Mouse (Mus musculus) right cerebral cortex, adult 18-20 months (tissue): ENCODE data around the gene Gm9611.
"Not testable (repeated sequence)": the region's sequence is repeated elsewhere in the genome, so short reads cannot be mapped to it uniquely, and the experiment has no call there.

Source experiments
- DNase-seq: peaks from one replicate; pipeline ENCODE4 v3.0.0; 2022; ENCODE audit warnings: mixed read lengths

Gene Gm9611

DNA sequence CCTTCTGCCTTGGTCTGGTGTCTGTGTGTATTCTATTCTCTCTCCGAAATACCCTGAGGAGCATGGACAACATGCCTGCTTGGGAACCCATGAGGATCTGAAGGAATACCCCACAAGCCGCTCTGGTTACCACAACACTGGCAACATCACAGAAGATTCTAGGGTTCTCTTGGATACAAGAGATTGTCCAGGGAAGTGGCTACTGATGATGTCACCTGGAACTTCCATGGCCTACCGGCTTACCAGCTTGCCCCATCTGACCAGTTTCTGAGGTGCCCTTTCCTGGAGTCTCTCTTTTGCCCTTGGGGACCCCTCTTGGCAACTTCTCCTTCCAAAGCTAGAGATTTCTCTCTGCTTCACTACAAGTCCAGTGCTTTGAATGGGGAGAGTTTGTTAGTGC is at the start of gene Gm9611:
Gene Gm9611 (minus strand): TSS at position 101 of the 400 bp plus-strand sequence.
- not testable (repeated sequence) for DNase-seq

DNA sequence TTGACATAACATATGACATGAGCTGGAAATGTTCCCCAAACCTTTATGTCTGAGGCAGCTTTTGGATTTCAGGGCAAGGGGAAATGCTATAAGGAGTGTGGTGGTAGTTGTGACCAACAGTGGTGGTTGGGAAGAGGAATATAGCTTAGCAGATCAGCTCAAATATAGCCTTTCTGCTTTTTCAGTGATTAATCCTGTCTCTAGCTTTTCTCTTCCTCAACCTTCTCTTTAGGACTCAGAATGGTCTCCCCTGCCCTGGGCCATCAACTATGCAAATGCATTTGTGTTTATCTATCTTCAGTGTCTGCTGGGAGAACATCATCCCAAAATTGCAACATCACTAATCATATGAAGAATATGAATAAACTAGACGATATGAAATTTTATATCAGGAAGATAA is 12.8 kb upstream of the Gm9611 start, which contains the start of gene Gm7995:
Gene Gm7995 (plus strand): TSS at position 301 of the 400 bp plus-strand sequence.
- not testable (repeated sequence) for DNase-seq

GRCm38 (mm10) chr14:42259948-42260347 is 37.2 kb downstream of the Gm9611 start, which contains the start of gene Gm17026:
TSS of gene Gm17026 (minus strand) at chr14:42260048.
- DNase-seq: not testable (repeated sequence)
